Mouse (Mus musculus): Measurements from ENCODE around the gene Camta1.

Gene Camta1

DNA sequence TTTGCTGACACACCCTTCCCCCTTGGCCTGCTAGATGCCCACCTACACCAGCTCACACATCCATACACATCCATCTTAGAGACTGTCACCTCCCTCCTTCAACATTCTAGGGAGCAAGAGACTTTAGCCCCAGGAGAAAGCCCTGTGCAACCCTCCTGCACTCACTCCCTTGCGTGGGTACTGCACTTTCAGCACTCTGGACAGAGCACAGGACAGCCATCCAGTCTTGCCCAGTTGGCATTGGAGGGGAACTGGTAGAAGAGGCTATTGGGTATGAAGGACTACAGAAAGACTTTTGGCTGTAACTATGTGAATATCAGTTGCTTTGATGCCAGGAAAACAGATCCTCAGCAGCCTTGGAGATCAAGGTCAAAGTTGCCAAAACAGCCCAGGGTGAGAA is 675.9 kb downstream of the Camta1 start:
- DNase-seq = peak in 1 of 2 experiments; percentile 25

DNA sequence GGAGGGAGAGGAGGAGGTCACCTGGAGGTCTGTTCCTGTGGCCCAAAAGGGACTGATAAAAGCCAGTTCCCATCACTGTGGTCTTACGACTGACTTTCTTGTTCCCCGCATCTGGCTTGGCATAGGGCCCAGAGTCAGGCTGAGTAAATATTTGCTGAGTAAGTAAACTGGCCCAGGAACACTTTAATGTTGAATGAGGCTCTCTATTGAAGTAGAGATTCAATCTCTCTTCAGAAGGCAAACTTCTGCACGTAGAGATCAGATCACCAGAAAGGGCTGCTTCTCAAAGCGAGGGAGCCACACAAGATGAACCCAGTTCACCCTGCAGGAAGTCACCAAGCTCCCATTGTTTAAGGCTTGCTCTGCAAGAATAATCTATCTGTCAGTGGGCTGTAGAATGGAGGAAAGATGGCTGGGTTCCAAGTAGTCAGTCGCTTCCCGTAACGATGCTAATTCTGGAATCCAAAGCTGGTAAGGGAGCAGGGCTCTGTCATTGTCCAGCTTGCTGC is 681.2 kb downstream of the Camta1 start:
- peak in 1 of 2 experiments; percentile 23 for DNase-seq

DNA sequence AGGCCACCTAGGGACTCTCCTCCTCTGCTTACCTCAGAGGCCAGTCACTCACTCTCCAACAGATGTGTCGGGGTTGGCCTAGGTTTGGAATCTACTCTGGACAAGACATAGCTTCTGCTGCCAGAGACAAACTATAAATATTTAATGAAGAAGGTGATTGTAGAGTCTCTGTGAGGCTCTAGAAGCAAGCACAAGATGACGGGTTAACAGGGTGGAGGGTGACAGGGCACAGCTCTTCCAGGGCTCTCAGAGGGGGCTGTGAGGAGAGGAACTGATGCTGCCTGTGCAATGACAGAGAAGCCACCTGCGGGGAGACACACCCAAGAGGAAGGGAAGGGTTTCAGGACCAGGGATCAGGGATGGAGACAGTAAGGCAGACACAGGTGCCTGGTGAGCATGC is 682.0 kb downstream of the Camta1 start:
- no peak for DNase-seq

DNA sequence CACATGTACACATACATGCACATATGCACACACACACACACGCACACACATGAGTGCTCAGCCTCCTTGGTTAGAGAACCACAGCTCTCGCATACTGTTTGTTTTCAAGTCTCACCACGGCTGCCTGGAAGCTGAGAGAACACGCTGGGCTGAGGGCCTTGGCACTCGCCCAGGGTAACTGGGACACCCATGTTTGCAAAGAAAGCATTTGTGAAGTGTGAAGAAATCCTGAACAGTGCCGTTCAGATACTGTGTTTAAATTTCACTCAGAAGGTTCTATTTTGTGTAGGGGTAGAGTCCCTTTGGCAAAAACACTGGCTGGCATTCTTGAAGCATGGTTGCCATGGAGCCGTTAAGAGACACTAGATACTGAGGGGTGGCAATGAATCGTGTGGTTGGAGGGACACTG is 682.7 kb downstream of the Camta1 start:
- DNase-seq = no peak

DNA sequence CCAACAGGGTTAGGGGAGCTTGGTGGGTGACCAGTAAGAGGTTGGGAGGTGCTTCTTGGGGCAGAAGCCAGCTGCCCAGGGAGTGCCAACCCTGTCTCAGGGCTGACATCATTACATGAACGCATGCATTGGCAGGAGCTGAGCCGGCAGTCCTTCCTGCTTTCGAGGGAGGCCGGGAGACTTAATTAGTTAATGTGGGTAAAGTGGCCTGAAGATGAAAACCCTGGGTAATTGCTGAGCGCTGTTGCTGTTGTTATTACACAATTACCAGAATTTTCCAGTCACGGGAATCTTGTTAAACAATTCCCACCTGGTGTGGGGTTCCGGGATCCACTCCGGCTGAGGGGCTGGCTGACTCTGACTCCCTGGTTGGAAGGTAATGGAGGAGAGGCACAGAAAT is 689.1 kb downstream of the Camta1 start:
- no peak for DNase-seq

DNA sequence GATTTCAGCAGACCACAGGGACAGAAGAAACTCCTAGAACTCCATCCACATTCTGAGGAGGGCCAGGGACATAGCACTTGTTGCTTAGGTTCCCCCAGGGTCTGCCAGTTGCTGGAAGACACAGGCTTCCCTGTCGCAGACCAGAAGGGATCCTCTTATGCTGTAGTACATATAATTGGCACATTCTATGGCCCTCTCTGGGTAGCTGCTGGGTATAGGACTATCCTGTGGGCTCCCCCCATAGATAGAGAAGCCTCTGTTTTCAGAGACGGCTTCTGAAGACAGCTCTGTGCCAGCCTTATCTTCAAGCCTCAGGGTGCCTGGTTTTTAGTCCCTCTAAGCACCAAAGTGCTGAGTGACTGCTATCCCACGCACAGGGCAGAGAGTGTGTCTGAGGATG is 690.6 kb downstream of the Camta1 start:
- DNase-seq = no peak

DNA sequence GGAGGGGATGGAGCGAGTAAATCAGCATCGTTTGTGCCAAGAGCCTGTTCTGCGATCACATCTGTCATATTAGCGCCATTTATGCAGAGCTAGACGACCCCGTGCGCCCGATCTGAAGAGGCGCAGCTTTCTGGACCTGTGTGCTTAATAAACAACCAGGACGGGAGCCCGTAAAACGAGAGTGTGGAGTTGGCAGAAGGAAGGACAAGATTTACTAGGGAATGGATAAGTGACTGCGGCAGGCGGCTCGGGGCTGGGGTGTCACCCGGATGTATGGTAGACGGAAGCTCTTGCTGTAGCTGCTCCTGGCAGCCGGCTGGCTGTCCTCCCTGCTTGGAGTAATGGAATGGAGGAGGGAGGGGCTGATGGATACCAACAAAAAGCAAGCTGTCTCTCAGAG is 691.0 kb downstream of the Camta1 start:
- DNase-seq = no peak

DNA sequence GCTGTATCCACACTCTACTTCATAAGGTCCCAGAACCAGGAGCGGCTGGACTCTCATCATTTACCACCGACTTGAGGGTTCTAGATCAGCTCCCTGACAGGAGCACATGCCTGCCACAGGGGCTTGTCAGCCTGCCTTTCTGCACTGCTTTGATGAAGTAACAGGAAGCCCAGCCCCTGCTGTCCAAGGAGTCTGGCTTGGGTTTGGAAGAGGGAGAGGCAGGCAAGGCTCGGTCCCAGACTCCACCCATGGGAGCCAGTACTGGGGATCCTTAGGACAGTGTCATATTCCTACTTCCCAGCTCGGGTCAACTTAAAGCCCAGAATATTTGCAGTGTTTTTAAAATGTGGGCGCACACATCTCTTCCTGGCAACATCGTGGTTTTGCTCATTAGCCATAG is 694.7 kb downstream of the Camta1 start:
- DNase-seq = no peak

DNA sequence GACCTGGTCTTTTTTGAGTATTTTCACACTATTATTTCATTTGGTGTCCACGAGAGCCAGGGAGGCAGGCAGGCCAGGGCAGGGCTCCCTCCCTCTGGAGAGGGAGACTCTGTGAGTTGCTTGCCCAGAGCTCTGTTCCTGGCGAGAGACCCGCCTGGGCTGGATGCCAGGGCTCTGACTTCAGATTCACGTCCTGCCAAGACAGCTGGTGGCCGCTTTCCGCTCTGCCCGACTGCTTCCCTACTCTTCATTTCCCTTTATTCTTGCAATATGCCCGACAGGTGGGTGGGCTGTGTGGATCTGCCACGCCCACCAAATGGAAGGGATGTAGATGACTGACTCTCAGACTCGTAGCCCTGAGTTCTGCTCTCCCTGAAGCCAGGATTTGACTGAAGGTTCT is 696.1 kb downstream of the Camta1 start:
- peak; percentile 86 to 87 for DNase-seq

DNA sequence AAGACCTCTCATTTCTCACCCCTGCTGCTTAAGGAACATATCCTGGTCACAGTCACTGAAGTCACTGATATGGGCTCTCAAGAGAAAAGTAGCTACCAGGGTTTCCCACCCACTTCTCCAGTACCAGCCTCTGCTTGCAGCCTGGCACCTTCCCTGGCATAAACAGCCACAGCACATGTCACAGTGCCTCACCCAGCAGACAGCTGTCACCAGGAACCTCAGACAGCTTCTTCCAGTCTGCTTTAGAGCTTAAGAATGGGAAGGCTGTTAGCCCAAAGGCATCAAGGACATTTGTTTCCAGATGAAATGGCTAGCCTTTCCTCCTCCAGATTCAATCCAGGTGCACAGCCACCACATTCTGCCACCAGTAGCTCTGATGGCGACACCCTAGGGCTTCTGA is 697.4 kb downstream of the Camta1 start:
- no peak for DNase-seq

DNA sequence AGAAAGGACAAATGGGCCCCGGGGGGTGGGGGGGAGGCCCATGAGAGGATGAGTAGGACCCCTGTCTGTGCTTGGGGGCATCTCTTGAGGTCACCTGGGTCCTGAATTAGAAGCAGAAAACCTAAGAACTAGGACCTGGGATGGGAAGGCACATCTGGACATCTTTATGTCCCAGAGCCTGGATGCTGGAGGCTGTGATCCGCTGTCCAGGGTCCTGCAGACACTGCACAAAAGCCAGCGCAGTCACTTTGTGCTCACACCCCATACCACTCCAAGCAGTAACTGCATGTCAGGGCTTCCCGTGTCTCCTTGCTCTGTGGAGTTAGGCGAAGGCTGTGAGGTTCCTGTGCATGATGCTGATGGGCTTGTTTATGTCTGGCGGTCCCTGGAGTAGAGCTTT is 699.8 kb downstream of the Camta1 start:
- DNase-seq = no peak

DNA sequence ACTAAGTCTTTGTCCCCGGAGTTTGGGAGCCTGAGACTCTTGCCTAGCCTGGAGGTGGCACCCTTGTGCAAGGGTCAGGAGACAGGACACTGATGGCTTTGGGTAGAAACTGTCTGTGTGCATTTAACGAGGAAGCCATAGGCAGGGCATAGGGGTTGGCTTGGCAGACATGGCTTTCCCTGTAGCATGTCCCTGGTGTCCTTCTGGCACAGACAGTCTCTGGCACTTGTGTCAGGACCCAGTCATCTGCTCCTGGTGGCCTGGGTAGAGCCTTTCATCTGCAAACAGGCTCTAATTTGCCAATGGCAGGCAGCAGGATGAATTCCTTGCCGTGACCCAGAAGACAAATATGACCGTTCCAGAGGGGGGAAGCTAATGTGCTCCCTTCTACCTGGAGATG is 700.7 kb downstream of the Camta1 start:
- DNase-seq = no peak

DNA sequence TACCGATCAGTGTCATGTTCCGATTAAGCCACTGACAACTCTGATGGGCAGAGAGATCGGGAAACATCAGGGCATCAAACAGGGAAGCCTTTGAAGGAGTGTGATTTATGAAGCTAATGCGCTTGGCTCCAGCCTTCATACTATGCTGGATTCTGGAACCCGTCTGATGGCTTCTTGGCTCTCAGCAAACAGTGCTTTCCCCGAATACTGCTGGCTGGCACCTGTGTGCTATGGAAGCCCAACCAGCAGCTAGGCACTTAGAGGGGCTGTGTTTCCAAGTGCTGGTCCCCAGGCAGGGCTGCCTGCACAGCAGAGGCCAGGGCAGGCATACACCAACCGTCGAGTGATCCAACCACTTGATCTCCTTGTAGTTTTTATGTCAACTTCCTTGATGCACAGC is 701.2 kb downstream of the Camta1 start:
- no peak for DNase-seq

DNA sequence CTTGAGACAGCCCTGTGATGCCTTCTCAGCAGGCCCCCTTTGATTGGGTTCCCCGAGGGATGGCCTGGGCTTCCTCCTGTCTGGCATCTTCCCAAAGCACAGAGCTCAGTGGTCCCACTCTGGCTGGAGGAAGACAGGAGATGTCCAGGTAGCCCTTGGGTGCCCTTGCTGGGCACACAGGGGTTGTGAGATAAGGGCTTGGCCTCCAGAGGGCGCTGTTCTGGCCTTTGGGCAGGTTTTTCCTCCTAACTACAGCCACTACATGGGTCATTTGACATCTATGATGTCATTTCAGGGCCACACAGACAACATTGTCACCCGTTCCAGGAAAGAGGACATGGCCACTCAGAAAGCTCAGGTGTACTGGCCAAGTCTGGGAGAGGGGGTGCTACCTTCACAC is 703.4 kb downstream of the Camta1 start:
- no peak for DNase-seq

DNA sequence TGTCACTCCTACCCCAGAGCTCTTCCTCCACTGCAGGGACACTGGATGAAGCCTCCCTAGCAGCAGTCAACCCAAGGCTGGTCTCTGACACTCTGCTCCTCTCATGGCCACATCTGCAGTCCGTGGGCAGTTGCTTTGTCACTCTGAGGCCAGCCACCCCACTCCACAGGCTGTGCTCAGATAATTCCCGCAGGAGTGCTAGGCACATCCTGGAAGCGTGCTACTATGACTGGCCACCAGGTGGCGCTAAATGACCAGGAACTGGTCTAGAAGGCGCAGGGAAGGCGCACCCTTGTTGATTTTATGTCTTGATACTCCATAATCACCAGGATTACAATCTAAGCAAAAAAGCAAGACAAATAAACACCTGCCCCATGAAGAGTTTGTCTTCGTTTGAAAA is 704.8 kb downstream of the Camta1 start:
- DNase-seq = peak; percentile 79 to 91

DNA sequence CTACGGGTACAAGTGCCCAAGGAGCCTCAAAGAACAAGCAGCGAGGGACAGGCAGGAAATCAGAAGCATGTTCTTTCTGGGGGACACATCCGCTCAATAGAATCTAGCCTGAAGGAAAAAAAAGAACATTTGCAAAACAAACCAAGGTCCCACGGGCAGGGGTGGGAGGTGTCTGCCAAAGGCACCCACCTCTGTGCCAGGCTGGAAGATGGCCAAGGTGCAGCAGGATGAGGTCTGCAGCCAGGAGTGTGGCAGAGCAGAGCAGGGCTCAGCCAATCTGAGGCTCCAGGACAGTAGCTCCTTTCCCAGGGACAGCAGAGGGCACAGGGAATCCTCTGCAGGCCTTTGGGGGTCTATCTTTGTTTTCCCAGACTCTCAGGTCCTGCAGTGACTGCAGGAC is 706.1 kb downstream of the Camta1 start:
- DNase-seq = no peak

DNA sequence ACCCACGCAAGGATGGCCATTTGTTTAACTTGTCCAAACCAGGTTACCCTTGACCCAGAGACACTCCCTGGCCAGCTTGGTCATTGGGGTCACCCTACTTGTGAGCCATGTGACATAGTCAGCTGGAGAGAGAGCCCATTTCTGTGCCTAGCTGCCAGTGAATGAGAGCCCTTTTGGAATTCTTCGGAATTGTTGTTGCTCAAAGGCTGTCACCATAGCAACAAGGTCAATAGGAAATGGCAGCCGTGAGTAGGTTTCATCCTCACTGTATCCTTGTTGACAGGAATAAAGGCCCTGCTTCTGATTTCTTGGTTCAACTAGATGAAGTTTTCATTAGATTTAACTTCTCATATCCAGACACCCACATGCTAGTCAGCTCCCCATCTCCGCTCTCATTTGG is 707.4 kb downstream of the Camta1 start:
- no peak for DNase-seq

DNA sequence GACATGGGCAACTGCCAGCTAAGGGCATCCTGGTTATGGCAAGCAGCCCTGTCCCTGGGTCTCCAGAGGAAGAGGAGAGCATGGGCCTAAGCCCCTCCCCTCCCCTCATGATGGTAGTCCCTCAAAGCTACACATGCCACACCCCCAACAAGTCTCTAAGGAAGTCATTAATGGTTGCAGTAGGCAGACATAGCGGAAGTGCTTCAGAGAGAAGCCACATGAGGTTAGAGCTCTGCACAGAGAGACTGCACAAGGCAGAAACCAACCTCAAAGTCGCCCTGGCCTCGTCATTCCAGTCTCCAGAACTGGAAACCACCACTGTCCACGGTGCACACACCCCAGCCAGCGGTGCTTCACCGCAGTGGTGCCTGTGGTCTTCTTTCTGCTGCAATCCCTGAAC is 709.7 kb downstream of the Camta1 start:
- no peak for DNase-seq

DNA sequence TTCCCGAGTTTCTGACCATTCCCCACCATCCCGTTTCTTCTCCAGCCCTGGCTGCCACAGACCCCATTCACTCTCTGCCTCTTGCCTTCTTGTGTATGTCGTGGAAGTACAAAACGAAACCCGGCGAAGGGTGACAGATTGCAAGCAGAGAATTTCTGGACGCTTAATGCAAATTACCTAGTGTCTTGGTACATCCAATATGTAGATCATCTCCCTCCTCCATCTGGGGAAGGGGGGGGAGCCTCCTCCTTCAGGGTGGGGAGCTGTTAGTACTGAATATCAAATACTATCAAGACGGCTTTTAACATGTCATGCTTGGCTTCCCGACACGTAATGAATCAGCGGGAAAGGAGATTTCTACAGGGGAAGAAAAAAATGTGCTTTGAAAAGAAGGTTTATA is 710.8 kb downstream of the Camta1 start:
- no peak for DNase-seq

DNA sequence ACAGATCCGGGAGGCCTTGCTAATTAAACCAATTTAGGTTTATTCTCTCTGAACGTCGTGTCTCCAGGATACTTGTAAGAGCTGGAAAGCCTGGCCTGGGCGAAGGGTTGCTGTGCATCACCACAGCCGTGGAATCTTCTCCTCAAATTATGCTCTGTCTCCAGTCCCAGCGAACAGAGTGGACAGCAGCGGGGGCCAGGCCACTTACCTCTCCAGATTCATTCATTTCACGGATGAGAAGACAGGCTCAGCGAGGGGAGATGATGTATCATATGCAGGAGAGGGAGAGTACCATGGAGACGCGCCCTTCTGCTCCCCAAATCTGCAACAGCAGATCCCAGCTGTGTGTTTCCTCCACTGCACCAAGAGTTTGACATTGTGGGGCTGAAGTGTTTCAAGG is 711.6 kb downstream of the Camta1 start:
- no peak for DNase-seq

DNA sequence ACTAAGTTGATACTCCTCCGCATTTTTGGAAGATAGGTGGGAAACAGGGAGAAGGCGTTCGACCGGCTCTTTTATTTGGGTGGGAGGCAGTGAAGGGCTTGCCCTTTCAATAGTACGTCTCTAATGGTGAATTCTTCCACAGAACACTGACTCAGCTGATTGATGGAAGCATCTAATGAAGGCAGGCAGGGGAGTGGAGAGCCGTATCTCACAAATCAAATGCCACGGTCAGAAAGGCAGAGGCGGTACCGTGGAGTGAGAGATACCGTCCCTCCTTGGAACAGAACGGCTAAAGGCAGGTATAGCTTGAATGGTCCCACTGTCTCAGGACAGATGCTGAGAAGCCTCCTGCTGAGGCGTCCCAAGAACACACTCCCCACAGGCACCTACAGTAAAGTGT is 714.1 kb downstream of the Camta1 start:
- no peak for DNase-seq

DNA sequence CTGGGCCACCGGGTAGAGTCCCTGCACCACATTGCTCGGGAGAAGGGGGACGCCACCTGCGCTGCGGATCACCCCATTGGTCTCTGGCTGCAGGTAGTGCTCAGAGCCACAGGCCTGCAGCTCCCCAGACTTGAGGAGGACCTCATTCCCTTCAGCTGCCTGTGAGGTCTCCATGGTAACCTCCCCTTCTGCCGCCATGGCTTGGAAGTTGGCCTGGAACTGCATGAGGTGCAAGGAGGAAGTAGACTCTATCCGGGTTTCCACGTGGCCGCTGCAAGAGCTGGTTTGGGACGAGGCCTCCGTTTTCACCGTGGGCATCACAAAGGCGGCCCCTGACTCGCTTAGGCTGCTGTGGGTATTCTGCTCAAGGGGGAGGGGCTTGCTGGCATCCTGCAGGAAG is 717.6 kb downstream of the Camta1 start:
- no peak for DNase-seq

DNA sequence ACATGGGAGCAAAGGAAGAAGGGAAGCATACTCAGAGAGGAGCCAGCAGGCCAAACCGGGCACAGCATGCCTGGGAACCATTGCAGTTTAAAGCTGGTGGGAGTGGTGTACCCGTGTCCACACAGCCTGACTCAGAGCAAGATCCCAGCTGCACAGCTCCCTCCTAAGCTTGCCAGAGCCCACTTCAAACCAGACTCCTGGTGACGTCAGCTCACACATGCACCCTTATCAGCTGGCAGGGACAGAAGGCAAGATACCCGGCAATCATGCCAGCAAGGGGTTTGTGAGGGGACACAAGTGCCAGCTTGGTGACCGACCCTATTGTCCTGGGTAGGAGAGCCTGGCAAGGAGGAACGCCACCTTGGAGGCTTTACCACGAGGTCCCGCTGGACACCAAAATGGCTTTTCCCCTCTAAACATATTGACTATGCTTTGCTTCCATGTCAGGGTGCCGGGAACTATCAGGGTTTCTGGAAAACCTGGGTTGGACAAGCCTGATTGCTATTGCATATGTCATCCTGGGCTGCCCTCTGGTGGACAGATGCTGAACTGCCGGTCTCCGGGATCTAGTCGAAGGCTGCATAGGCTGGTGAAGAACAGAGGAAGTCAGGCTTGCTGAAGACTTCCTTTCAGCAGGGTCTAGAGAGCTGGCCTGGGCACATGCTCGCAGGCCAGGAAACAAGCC is 720.3 kb downstream of the Camta1 start:
- peak; percentile 90 to 98 for DNase-seq

DNA sequence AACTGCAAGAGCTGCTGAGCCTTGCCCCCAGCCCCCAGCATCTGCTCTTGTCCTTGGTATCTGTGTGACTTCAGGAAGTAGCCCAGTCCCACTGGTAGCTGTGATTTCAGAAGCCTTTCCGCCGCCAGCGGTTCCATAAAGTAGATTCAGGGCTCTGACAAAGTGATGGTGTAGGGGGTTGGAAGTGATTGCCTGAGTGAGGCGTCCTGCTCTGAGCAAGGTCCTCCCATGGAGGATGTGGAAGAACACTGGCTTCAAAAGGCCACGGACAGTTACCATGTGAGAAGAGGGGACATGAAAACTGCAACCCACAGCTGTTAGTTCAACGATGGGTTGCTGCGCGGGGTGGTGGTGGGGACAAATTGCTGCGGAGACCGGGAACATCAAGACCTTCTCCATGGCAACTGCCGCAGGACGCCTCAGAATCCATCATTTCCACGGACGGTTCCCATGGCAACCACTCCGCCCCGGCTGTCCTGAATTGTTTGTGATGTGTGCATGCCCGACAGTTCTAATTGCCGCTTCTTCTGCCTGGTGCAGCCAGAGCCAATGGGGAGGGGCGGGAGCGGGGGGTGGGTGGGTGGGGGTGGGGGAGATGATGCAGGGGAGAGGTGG is 721.2 kb downstream of the Camta1 start:
- no peak for DNase-seq

All from kidney, postnatal 25 days (tissue).